Mouse (Mus musculus) midbrain, embryonic 11.5 days (tissue): Measurements from ENCODE around the gene Sel1l. TPM values are rescaled to one million over a fixed set of nuclear protein-coding genes. Genes with fewer than 3 reads are reported as not detected.
"Not testable (repeated sequence)": the region's sequence is repeated elsewhere in the genome, so short reads cannot be mapped to it uniquely, and the experiment has no call there.

ENCODE experiments used
- ATAC-seq: fragments of 200-750 bp; cut with Nextera tagmentation; 2 replicates; pipeline ENCODE4 v1.8.0; 2017; ENCODE audit warnings: moderate TSS enrichment, moderate library complexity; ENCODE audit not compliant: low FRiP score
- DNase-seq: peaks from one replicate; pipeline ENCODE4 v3.0.0; 2015; ENCODE audit warnings: low spot score; ENCODE audit errors: missing footprints
- H3K27ac ChIP-seq: fragments of 300-500 bp; sonication (generic); 2 replicates; pipeline ENCODE4 v1.5.1; 2014; ENCODE audit warnings: low read depth, low read length
- H3K27me3 ChIP-seq: fragments of 300-500 bp; sonication (generic); 2 replicates; pipeline ENCODE4 v1.6.1; 2014; ENCODE audit warnings: mild to moderate bottlenecking, low read length, moderate library complexity, mixed read lengths; ENCODE audit not compliant: control insufficient read depth, insufficient read depth
- H3K36me3 ChIP-seq: fragments of 300-500 bp; sonication (generic); 2 replicates; pipeline ENCODE4 v1.6.1; 2014; ENCODE audit warnings: mild to moderate bottlenecking, low read length, moderate library complexity, mixed read lengths; ENCODE audit not compliant: control insufficient read depth, insufficient read depth
- H3K4me1 ChIP-seq: fragments of 300-500 bp; sonication (generic); 2 replicates; pipeline ENCODE4 v1.6.1; 2014; ENCODE audit warnings: low read length; ENCODE audit not compliant: control insufficient read depth, insufficient read depth
- H3K4me2 ChIP-seq: fragments of 300-500 bp; sonication (generic); 2 replicates; pipeline ENCODE4 v1.6.1; 2014; ENCODE audit warnings: mild to moderate bottlenecking, moderate library complexity
- H3K4me3 ChIP-seq: fragments of 300-500 bp; sonication (generic); 2 replicates; pipeline ENCODE4 v1.5.1; 2014; ENCODE audit warnings: low read depth, low read length
- H3K9ac ChIP-seq: fragments of 300-500 bp; sonication (generic); 2 replicates; pipeline ENCODE4 v1.6.1; 2014; ENCODE audit warnings: low read length
- H3K9me3 ChIP-seq: fragments of 300-500 bp; sonication (generic); 2 replicates; pipeline ENCODE4 v1.6.1; 2016; ENCODE audit warnings: low read length; ENCODE audit not compliant: control insufficient read depth
- WGBS: fragments of 180-500 bp; shearing (Covaris S2); extraction: QIAGEN DNeasy Blood & Tissue Kit; methylation state at CpG from one replicate; pipeline ENCODE4 v1.1.7; 2014; 5-methylcytosine and 5-hydroxymethylcytosine counted together
- polyA plus RNA-seq: library from polyadenylated mRNA; unstranded; fragments of >200 nt; fragmentation: Nextera tagmentation; extraction: Ambion mirVana; gene quantifications from 2 replicates; pipeline ENCODE4 v1.2.1, GENCODE M21; 2014

Gene Sel1l
- polyA plus RNA-seq, 1 experiment from 2014 or later = 82.8 TPM

- no peaks in the 10 kb centered on the region for H3K27me3 ChIP-seq
- no peak overlapping the region for H3K4me3 ChIP-seq
- WGBS = 73% methylated on average over 8 of the region's 8 CpGs
Observed at GRCm38 (mm10) chr12:91793266-91793665, 55.7 kb downstream of the Sel1l start.

DNA sequence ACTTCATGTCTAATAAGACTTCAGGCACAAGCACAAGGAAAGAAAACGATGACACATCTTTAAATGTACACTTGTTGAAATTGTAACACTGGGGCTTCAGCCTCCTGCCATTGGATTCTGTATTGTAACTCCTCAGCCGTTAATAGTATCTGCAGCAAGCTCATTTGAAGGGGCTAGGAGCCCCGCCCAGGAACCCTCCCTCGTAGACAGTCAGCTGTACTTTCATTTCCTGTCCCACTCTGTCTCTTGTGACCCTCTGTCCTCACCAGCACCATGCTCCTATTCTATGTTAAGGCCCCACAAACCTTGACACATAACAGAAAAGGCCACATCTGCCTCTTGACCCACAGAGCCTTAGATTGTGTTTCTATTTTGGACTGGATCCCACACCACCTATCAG, 57.1 kb downstream of the Sel1l start:
- WGBS = 79% methylated on average over 4 of the region's 4 CpGs
- no peak overlapping the region for H3K27ac ChIP-seq
- DNase-seq (no peak), ATAC-seq (no peak)
- H3K9ac ChIP-seq = no peak overlapping the region
- H3K4me2 ChIP-seq = no peak overlapping the region
- no peaks in the 10 kb centered on the region for H3K36me3 ChIP-seq
- H3K9me3 ChIP-seq = no peaks in the 10 kb centered on the region
- no peak overlapping the region for H3K4me3 ChIP-seq
- no peaks in the 10 kb centered on the region for H3K4me1 ChIP-seq
- H3K27me3 ChIP-seq = no peaks in the 10 kb centered on the region

More at GRCm38 (mm10) chr12:91793266-91793665, 55.7 kb downstream of the Sel1l start:
- ATAC-seq (no peak), DNase-seq (no peak)
- Histone ChIP-seq H3K9ac (no peak overlapping the region), H3K4me2 (no peak overlapping the region), H3K27ac (no peak overlapping the region), H3K4me1 (no peaks in the 10 kb centered on the region), H3K9me3 (no peaks in the 10 kb centered on the region), H3K36me3 (no peaks in the 10 kb centered on the region)

- no peaks in the 10 kb centered on the region for H3K27me3 ChIP-seq
- ATAC-seq (peak; percentile 70), DNase-seq (peak; percentile 92)
- no peaks in the 10 kb centered on the region for H3K4me1 ChIP-seq
- no peaks in the 10 kb centered on the region for H3K9me3 ChIP-seq
- no peaks in the 10 kb centered on the region for H3K36me3 ChIP-seq
- WGBS = 56% methylated on average over 6 of the region's 6 CpGs
- no peak overlapping the region for H3K4me2 ChIP-seq
- H3K4me3 ChIP-seq = no peak overlapping the region
- no peak overlapping the region for H3K9ac ChIP-seq
- no peak overlapping the region for H3K27ac ChIP-seq
Observed at GRCm38 (mm10) chr12:91789801-91790200, 59.2 kb downstream of the Sel1l start.

DNA sequence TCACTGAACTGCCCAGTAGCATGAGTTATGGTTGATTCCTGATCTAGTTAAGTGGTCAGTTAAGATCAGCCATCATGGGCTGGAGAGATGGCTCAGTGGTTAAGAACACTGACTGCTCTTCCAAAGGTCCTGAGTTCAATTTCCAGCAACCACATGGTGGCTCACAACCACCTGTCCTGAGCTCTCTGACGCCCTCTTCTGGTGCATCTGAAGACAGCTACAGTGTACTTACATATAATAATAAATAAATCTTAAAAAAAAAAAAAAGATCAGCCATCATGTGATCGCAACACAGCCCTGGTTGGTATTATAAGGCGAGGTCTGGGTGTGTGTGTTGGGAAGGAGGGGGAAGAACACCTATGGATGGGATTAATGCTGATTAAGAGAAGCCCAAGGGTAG, 60.5 kb downstream of the Sel1l start:
- DNase-seq, H3K9me3 ChIP-seq, ATAC-seq, H3K27ac ChIP-seq, H3K9ac ChIP-seq, H3K36me3 ChIP-seq, H3K4me2 ChIP-seq, H3K27me3 ChIP-seq, H3K4me1 ChIP-seq, H3K4me3 ChIP-seq: not testable (repeated sequence)
- WGBS = 79% methylated on average over 3 of the region's 3 CpGs

DNA sequence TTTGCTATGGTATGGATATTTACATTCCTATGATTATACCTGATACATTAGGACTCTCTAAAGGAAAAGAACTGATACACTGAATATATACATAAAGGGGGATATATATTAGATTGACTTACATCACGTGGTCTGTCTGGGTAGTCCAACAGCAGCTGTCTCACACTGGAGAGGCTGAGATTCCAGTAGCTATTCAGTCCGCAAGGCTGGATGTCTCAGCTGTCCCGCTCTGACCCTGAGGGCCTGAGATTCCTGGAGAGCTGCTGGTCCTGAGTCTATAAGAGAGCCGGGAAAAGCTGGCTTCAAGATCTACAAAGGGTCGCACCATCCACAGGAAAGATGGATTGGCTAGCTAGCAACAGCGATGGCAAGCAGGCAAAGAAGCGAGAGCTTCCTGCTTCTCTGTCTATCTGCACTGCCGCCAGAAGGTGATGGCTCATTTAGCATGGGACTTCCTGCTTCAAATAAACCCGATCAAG, 61.0 kb downstream of the Sel1l start, which contains the start of gene Ston2:
Gene Ston2, minus strand, starts transcription at position 429 of the 479 bp plus-strand sequence.
- Histone ChIP-seq H3K4me3 (no peak within 1 kb of the TSS), H3K27me3 (no peaks in the 10 kb centered on the region), H3K9me3 (no peaks in the 10 kb centered on the region), H3K4me1 (no peaks in the 10 kb centered on the region), H3K36me3 (no peaks in the 10 kb centered on the region), H3K9ac (no peak within 1 kb of the TSS), H3K27ac (no peak within 1 kb of the TSS), H3K4me2 (no peak within 1 kb of the TSS)
- DNase-seq = no peak
- WGBS = 86% methylated on average over 9 of the region's 9 CpGs
- no peak for ATAC-seq

GRCm38 (mm10) chr12:91786355-91786754, 62.6 kb downstream of the Sel1l start:
- Histone ChIP-seq H3K9me3 (no peaks in the 10 kb centered on the region), H3K27me3 (no peaks in the 10 kb centered on the region), H3K4me2 (no peak overlapping the region), H3K4me3 (no peak overlapping the region), H3K36me3 (no peaks in the 10 kb centered on the region), H3K9ac (no peak overlapping the region), H3K27ac (no peak overlapping the region), H3K4me1 (no peaks in the 10 kb centered on the region)
- 53% methylated on average over 10 of the region's 10 CpGs for WGBS
- ATAC-seq (no peak), DNase-seq (no peak)

- H3K9ac ChIP-seq = no peak overlapping the region
- peaks cover 7% of the 10 kb centered on the region; the same call in 1 of the 2 replicates for H3K4me1 ChIP-seq
- H3K27me3 ChIP-seq = no peaks in the 10 kb centered on the region
- H3K36me3 ChIP-seq = no peaks in the 10 kb centered on the region
- H3K4me2 ChIP-seq = no peak overlapping the region
- no peak overlapping the region for H3K4me3 ChIP-seq
- ATAC-seq (no peak), DNase-seq (no peak)
- 91% methylated on average over 5 of the region's 5 CpGs for WGBS
- no peak overlapping the region for H3K27ac ChIP-seq
- H3K9me3 ChIP-seq = no peaks in the 10 kb centered on the region
Observed at GRCm38 (mm10) chr12:91781432-91781831, 67.5 kb downstream of the Sel1l start.

GRCm38 (mm10) chr12:91780531-91780930, 68.4 kb downstream of the Sel1l start:
- DNase-seq (no peak), ATAC-seq (no peak)
- WGBS = 86% methylated on average over 3 of the region's 3 CpGs
- Histone ChIP-seq H3K9me3 (no peaks in the 10 kb centered on the region), H3K27me3 (no peaks in the 10 kb centered on the region), H3K4me1 (peaks cover 7% of the 10 kb centered on the region; the same call in 1 of the 2 replicates), H3K4me2 (no peak overlapping the region), H3K36me3 (no peaks in the 10 kb centered on the region), H3K9ac (no peak overlapping the region), H3K4me3 (no peak overlapping the region), H3K27ac (no peak overlapping the region)

GRCm38 (mm10) chr12:91779004-91779365, 70.0 kb downstream of the Sel1l start:
- Histone ChIP-seq H3K4me2 (peak overlapping the region; percentile 94), H3K4me1 (peaks cover 7% of the 10 kb centered on the region; the same call in 1 of the 2 replicates), H3K9ac (peak overlapping the region; percentile 69), H3K4me3 (peak overlapping the region; percentile 79), H3K9me3 (no peaks in the 10 kb centered on the region), H3K27me3 (no peaks in the 10 kb centered on the region), H3K27ac (no peak overlapping the region), H3K36me3 (no peaks in the 10 kb centered on the region)
- ATAC-seq (peak; percentile 98), DNase-seq (peak; percentile 97)
- WGBS = under 1% methylated on average over 35 of the region's 35 CpGs
